Mouse (Mus musculus): ENCODE results near the gene Pbld1. TPM values are rescaled to one million over a fixed set of nuclear protein-coding genes. Genes with fewer than 3 reads are reported as not detected.

Pbld1 gene
- polyA plus RNA-seq, 1 experiment from 2014 or later = 1.9 TPM

GRCm38 (mm10) chr10:63086304-63086703 lies 26.3 kb downstream of the Pbld1 start:
- DNase-seq (ENCODE audit: low spot score) = no peak
- Histone ChIP-seq H3K27me3 (ENCODE audit: low read depth, poor library complexity, severe bottlenecking) (peaks cover 26% of the 10 kb centered on the region), H3K36me3 (no peaks in the 10 kb centered on the region), H3K4me1 (peaks cover 21% of the 10 kb centered on the region), H3K9me3 (replicated peaks) (no peaks in the 10 kb centered on the region), H3K27ac (no peak overlapping the region), H3K4me3 (no peak overlapping the region)
- 80% methylated on average over 10 of the region's 10 CpGs for WGBS

- 43% methylated on average over 8 of the region's 8 CpGs for WGBS
- H3K4me1 ChIP-seq = peaks cover 26% of the 10 kb centered on the region
- H3K4me3 ChIP-seq = peak overlapping the region; percentile 40
- DNase-seq (ENCODE audit: low spot score) = no peak
- H3K27ac ChIP-seq = no peak overlapping the region
- no peaks in the 10 kb centered on the region for H3K36me3 ChIP-seq
- H3K9me3 ChIP-seq (replicated peaks) = no peaks in the 10 kb centered on the region
- H3K27me3 ChIP-seq (ENCODE audit: low read depth, poor library complexity, severe bottlenecking) = peaks cover 26% of the 10 kb centered on the region
Measured at GRCm38 (mm10) chr10:63089103-63089757, 29.3 kb downstream of the Pbld1 start.

DNA sequence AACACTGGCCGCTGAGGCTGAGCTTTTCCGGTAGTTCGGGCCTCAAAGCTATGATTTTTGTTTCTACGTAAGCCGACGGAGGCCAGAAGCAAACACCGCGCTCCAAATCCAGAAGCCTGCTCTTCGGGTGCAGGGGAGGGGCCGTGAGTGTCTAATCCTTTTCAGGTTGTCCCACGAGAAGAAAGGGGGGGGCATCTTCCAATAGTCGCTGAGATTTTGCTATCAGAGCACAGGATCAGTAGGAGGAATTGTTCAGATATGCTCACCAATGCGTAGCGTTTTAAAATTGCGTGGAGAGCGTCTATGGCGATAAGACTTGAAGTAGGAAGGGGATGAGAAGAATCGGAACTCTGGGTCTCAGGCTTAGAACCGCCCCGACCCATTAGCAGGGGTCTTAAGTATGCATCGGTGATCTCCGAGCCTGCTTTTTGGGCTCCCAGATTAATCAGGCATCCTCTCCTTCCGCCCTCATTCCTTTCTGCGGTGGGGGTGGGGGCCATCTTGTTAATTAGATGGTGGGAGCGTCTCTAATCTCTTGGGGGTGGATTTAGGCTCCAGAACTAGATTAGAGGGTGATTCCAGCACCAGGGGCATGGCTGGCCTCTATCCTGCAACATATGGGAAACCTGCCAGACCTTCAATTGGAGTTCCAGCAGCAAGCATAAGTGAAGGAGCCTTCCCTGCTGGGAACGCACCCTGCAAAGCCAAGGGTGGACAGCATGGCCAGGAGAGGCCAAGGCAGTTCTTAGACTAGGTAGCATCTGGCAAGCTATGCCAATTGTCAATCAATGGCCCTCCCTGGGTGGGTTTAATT lies 30.0 kb downstream of the Pbld1 start:
- Histone ChIP-seq H3K4me3 (peak overlapping the region; percentile 40), H3K36me3 (no peaks in the 10 kb centered on the region), H3K4me1 (peaks cover 22% of the 10 kb centered on the region), H3K27me3 (ENCODE audit: low read depth, poor library complexity, severe bottlenecking) (peaks cover 26% of the 10 kb centered on the region), H3K9me3 (replicated peaks) (no peaks in the 10 kb centered on the region), H3K27ac (no peak overlapping the region)
- DNase-seq (ENCODE audit: low spot score) = no peak
- WGBS = 7% methylated on average over 26 of the region's 26 CpGs

- peaks cover 39% of the 10 kb centered on the region for H3K4me1 ChIP-seq
- H3K4me3 ChIP-seq = no peak overlapping the region
- H3K36me3 ChIP-seq = no peaks in the 10 kb centered on the region
- no peaks in the 10 kb centered on the region for H3K9me3 ChIP-seq (replicated peaks)
- peaks cover 26% of the 10 kb centered on the region for H3K27me3 ChIP-seq (ENCODE audit: low read depth, poor library complexity, severe bottlenecking)
- no peak for DNase-seq (ENCODE audit: low spot score)
- 73% methylated on average over 7 of the region's 7 CpGs for WGBS
- H3K27ac ChIP-seq = no peak overlapping the region
Measured at GRCm38 (mm10) chr10:63091915-63092314, 32.0 kb downstream of the Pbld1 start.

GRCm38 (mm10) chr10:63092616-63093550 lies 32.9 kb downstream of the Pbld1 start:
- WGBS = 72% methylated on average over 10 of the region's 10 CpGs
- H3K4me1 ChIP-seq = peaks cover 46% of the 10 kb centered on the region
- H3K4me3 ChIP-seq = no peak overlapping the region
- H3K27ac ChIP-seq = no peak overlapping the region
- peaks cover 31% of the 10 kb centered on the region for H3K27me3 ChIP-seq (ENCODE audit: low read depth, poor library complexity, severe bottlenecking)
- H3K36me3 ChIP-seq = no peaks in the 10 kb centered on the region
- no peaks in the 10 kb centered on the region for H3K9me3 ChIP-seq (replicated peaks)
- DNase-seq (ENCODE audit: low spot score) = no peak

DNA sequence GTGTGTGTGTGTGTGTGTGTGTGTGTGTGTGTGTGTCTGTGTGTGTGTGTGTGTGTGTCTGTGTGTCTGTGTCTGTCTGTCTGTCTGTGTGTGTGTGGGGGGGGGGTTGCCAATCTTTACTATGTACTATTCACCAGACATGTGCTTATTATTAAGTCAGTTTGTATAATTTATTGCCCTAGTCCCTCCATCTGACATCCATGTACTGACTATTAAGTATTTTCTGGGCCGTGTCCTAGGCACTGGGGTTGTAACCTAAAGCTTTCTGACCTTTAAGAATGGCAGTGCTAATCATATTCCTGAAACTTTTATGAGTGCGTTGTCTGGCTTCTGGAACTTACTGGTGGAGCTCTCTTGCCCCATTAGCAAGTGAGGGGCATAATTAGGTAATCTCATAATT lies 36.8 kb downstream of the Pbld1 start:
- WGBS = 42% methylated on average over 2 of the region's 2 CpGs

DNA sequence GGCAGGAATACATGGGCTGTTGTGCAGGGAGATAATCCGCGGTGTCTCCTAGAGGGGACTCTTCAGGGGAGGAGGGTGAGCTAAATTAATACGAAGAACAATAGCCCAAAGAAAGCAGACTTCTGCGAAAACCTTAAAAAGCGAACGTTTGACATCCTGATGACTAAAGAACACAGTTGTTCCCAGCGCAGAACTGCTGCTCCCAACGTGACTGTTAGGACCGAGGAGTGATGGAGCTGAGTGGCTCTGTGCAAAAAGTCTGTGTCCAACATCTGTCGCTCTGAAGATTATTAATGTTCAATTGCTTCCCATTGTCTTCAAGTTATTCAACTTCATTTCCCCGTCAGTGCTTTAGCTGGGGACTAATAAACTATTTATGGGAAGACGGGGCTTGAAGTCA lies 38.2 kb downstream of the Pbld1 start:
- peaks cover 48% of the 10 kb centered on the region for H3K27me3 ChIP-seq (ENCODE audit: low read depth, poor library complexity, severe bottlenecking)
- 75% methylated on average over 12 of the region's 12 CpGs for whole genome bisulfite sequencing
- H3K4me1 ChIP-seq = peaks cover 42% of the 10 kb centered on the region
- DNase-seq (ENCODE audit: low spot score) = no peak
- no peaks in the 10 kb centered on the region for H3K9me3 ChIP-seq (replicated peaks)
- no peaks in the 10 kb centered on the region for H3K36me3 ChIP-seq
- H3K4me3 ChIP-seq = no peak overlapping the region
- H3K27ac ChIP-seq = no peak overlapping the region

More for the DNA sequence above, 36.8 kb downstream of the Pbld1 start:
- Histone ChIP-seq H3K27ac (no peak overlapping the region), H3K27me3 (ENCODE audit: low read depth, poor library complexity, severe bottlenecking) (peaks cover 43% of the 10 kb centered on the region), H3K9me3 (replicated peaks) (no peaks in the 10 kb centered on the region), H3K4me1 (peaks cover 46% of the 10 kb centered on the region), H3K36me3 (no peaks in the 10 kb centered on the region), H3K4me3 (no peak overlapping the region)
- no peak for DNase-seq (ENCODE audit: low spot score)

DNA sequence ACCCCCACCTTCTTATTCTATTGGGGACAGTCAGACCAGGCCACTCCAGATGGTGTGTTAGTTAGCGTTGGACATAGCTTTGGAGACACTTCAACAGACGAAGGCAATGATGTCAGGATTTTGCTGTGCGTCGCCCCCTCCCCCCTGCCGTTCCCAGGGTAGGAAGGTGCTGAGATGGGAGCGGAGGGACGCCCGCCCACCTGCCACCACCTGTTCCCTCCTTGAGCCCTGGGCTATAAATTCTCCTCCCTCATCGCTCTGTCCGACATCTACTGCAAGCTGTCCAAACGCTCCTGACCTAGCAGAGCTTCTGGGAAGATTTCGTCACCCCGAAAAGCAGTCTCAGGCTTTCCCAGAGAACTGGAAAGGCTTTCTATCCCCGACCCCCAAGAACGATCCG lies 39.6 kb downstream of the Pbld1 start, which contains the start of gene Atoh7:
Gene Atoh7 (plus strand): TSS at position 131 of the 400 bp plus-strand sequence.
- Histone ChIP-seq H3K4me3 (peak within 1 kb of the TSS; percentile 66), H3K4me1 (peaks cover 41% of the 10 kb centered on the region), H3K27ac (peak within 1 kb of the TSS; percentile 78), H3K9me3 (replicated peaks) (no peaks in the 10 kb centered on the region), H3K27me3 (ENCODE audit: low read depth, poor library complexity, severe bottlenecking) (peaks cover 48% of the 10 kb centered on the region), H3K36me3 (no peaks in the 10 kb centered on the region)
- peak; percentile 42 for DNase-seq (ENCODE audit: low spot score)
- 3% methylated on average over 16 of the region's 16 CpGs for whole genome bisulfite sequencing

DNA sequence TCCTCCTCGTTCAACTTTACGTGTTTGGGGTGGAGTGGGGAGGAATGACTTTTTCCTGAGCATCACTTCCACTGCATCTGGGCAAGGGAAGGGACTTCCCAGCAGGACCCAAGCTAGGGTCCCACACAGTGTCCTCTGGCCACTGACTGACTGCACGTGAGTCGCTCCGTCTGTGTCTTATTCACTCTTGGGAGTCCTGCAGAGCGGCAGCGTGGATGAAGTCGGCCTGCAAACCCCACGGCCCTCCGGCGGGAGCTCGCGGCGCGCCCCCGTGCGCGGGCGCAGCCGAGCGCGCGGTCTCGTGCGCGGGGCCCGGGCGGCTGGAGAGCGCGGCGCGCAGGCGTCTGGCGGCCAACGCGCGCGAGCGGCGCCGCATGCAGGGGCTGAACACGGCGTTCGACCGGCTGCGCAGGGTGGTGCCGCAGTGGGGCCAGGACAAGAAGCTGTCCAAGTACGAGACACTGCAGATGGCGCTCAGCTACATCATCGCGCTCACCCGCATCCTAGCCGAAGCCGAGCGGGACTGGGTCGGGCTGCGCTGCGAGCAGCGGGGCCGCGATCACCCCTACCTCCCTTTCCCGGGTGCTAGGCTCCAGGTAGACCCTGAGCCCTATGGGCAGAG lies 40.1 kb downstream of the Pbld1 start:
- H3K27ac ChIP-seq = peak overlapping the region; percentile 78
- H3K36me3 ChIP-seq = no peaks in the 10 kb centered on the region
- WGBS = under 1% methylated on average over 62 of the region's 62 CpGs
- peaks cover 48% of the 10 kb centered on the region for H3K27me3 ChIP-seq (ENCODE audit: low read depth, poor library complexity, severe bottlenecking)
- H3K4me1 ChIP-seq = peaks cover 39% of the 10 kb centered on the region
- peak overlapping the region; percentile 66 for H3K4me3 ChIP-seq
- H3K9me3 ChIP-seq (replicated peaks) = no peaks in the 10 kb centered on the region
- DNase-seq (ENCODE audit: low spot score) = peak; percentile 73

GRCm38 (mm10) chr10:63100657-63101056 lies 40.7 kb downstream of the Pbld1 start:
- H3K9me3 ChIP-seq (replicated peaks) = no peaks in the 10 kb centered on the region
- WGBS = 19% methylated on average over 9 of the region's 9 CpGs
- no peak for DNase-seq (ENCODE audit: low spot score)
- H3K36me3 ChIP-seq = no peaks in the 10 kb centered on the region
- H3K27ac ChIP-seq = no peak overlapping the region
- peaks cover 33% of the 10 kb centered on the region for H3K4me1 ChIP-seq
- H3K27me3 ChIP-seq (ENCODE audit: low read depth, poor library complexity, severe bottlenecking) = peaks cover 48% of the 10 kb centered on the region
- H3K4me3 ChIP-seq = peak overlapping the region; percentile 66

DNA sequence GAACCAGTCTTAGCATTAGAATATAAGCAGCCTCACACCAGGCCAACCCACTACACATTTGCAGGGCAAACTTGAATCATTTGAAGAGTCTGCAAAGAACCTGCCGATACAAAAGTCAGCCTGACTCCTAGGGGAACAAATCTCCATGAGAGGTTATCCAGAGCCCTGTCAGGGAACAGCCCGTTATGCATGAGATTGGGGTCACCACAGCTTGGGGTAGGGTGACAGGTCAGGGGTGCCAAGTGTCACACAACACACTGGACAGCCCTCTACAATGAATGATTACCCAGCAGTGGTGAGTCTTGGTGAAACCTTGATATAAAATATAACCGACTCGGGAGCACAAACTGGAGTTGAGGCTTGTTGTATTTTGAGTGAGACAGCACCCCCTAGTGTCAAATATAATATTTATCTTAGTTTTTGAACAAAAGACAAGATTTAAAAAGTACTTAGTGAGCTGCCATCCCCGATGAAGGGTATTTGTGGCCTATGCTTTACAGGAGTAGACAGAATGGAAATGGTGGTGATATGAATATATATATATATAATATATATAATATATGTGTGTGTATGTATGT lies 53.2 kb downstream of the Pbld1 start:
- H3K27ac ChIP-seq = no peak overlapping the region
- no peaks in the 10 kb centered on the region for H3K27me3 ChIP-seq (ENCODE audit: low read depth, poor library complexity, severe bottlenecking)
- WGBS = 69% methylated on average over 5 of the region's 5 CpGs
- no peaks in the 10 kb centered on the region for H3K4me1 ChIP-seq
- no peak for DNase-seq (ENCODE audit: low spot score)
- H3K36me3 ChIP-seq = no peaks in the 10 kb centered on the region
- no peaks in the 10 kb centered on the region for H3K9me3 ChIP-seq (replicated peaks)
- no peak overlapping the region for H3K4me3 ChIP-seq
